Mouse (Mus musculus) thymus, postnatal 10 days (tissue): ENCODE data around the gene Tbc1d1.

Experiments used
- DNase-seq, 2 experiments: peaks; one replicate each; pipeline ENCODE4 v3.0.0; 2021; ENCODE audit warnings: low spot score in 2 of 2

Gene Tbc1d1

GRCm38 (mm10) chr5:64237693-64238092, 81.6 kb downstream of the Tbc1d1 start:
- DNase-seq: no peak

- DNase-seq: no peak
Observed at GRCm38 (mm10) chr5:64238894-64239652, 83.0 kb downstream of the Tbc1d1 start.

- no peak for DNase-seq
Observed at GRCm38 (mm10) chr5:64240941-64241682, 85.0 kb downstream of the Tbc1d1 start.

- no peak for DNase-seq
Observed at GRCm38 (mm10) chr5:64241867-64242266, 85.8 kb downstream of the Tbc1d1 start.

GRCm38 (mm10) chr5:64242795-64243455, 86.8 kb downstream of the Tbc1d1 start:
- peak in 1 of 2 experiments; percentile 21 for DNase-seq

- no peak for DNase-seq
Observed at GRCm38 (mm10) chr5:64243666-64244065, 87.6 kb downstream of the Tbc1d1 start.

GRCm38 (mm10) chr5:64244283-64244682, 88.2 kb downstream of the Tbc1d1 start:
- DNase-seq: no peak

GRCm38 (mm10) chr5:64244745-64245144, 88.6 kb downstream of the Tbc1d1 start:
- no peak for DNase-seq

GRCm38 (mm10) chr5:64251435-64251834, 95.3 kb downstream of the Tbc1d1 start:
- no peak for DNase-seq

GRCm38 (mm10) chr5:64254278-64254677, 98.2 kb downstream of the Tbc1d1 start:
- no peak for DNase-seq

GRCm38 (mm10) chr5:64254988-64255387, 98.9 kb downstream of the Tbc1d1 start:
- DNase-seq: no peak

GRCm38 (mm10) chr5:64263348-64263747, 107.2 kb downstream of the Tbc1d1 start:
- DNase-seq: no peak

GRCm38 (mm10) chr5:64263898-64264478, 107.9 kb downstream of the Tbc1d1 start:
- no peak for DNase-seq

- peak; percentile 14 to 44 for DNase-seq
Observed at GRCm38 (mm10) chr5:64265145-64265544, 109.0 kb downstream of the Tbc1d1 start.

- DNase-seq: no peak
Observed at GRCm38 (mm10) chr5:64265906-64266305, 109.8 kb downstream of the Tbc1d1 start.

GRCm38 (mm10) chr5:64266534-64266933, 110.4 kb downstream of the Tbc1d1 start:
- no peak for DNase-seq

GRCm38 (mm10) chr5:64267279-64267678, 111.2 kb downstream of the Tbc1d1 start:
- no peak for DNase-seq

- DNase-seq: no peak
Observed at GRCm38 (mm10) chr5:64269669-64270068, 113.6 kb downstream of the Tbc1d1 start.

GRCm38 (mm10) chr5:64273517-64273916, 117.4 kb downstream of the Tbc1d1 start:
- DNase-seq: no peak

- no peak for DNase-seq
Observed at GRCm38 (mm10) chr5:64274296-64274695, 118.2 kb downstream of the Tbc1d1 start.

- DNase-seq: peak; percentile 15 to 71
Observed at GRCm38 (mm10) chr5:64274738-64275451, 118.8 kb downstream of the Tbc1d1 start.
